8 mouse cellular contexts compared by ENCODE assay signal in genomic region chr5:64876086-64876830, GRCm38 (mm10). TPM values are rescaled to one million over a fixed set of nuclear protein-coding genes. Genes with fewer than 3 reads are reported as not detected.
DNase-seq lines count a peak whose midpoint lies in the region; ATAC-seq and TF ChIP-seq lines count a peak whose summit lies in the region.
"Had no signal": no experiment of that assay in that cellular context is flagged by ENCODE, and none has a peak within 500 bp of the region (broad histone marks: within the 10 kb centered on the region; RNA-seq: fewer than 3 reads in every experiment).

No protein-coding gene starts in this region.

- no peaks in the 10 kb centered on the region for H3K9me3 ChIP-seq in kidney, embryonic 16.5 days (ENCODE audit: low read length)
- H3K9me3 ChIP-seq in embryonic facial prominence, embryonic 10.5 days, result no peaks in the 10 kb centered on the region
- H3K9me3 ChIP-seq in forebrain, embryonic 14.5 days (replicated peaks; ENCODE audit: control insufficient read depth, low read length), result no peaks in the 10 kb centered on the region
- H3K9me3 ChIP-seq in limb, embryonic 14.5 days (ENCODE audit: control insufficient read depth, low read length), result peaks cover 6% of the 10 kb centered on the region; the same call in 1 of the 2 replicates

- H3K4me2 ChIP-seq in kidney, embryonic 16.5 days (replicated peaks; ENCODE audit: low read depth, low read length), result no peak overlapping the region
- no peak overlapping the region for H3K4me2 ChIP-seq in forebrain, embryonic 14.5 days (ENCODE audit: low read length)
- H3K4me2 ChIP-seq in limb, embryonic 14.5 days (replicated peaks; ENCODE audit: low read depth, low read length, severe bottlenecking), result peak overlapping the region; percentile 18; the same call in 1 of the 2 replicates

- no peak overlapping the region for H3K9ac ChIP-seq in kidney, embryonic 16.5 days (replicated peaks; ENCODE audit: low read length)
- H3K9ac ChIP-seq in forebrain, embryonic 14.5 days (ENCODE audit: low read length), result no peak overlapping the region
- no peak overlapping the region for H3K9ac ChIP-seq in limb, embryonic 14.5 days (ENCODE audit: low read depth, low read length, severe bottlenecking)

- H3K4me1 ChIP-seq in kidney, embryonic 16.5 days (ENCODE audit: insufficient read depth, low read length), result peaks cover 35% of the 10 kb centered on the region
- peaks cover 50% of the 10 kb centered on the region for H3K4me1 ChIP-seq in embryonic facial prominence, embryonic 10.5 days
- H3K4me1 ChIP-seq in forebrain, embryonic 14.5 days (ENCODE audit: control insufficient read depth, insufficient read depth, low read length), result peaks cover 18% of the 10 kb centered on the region
- H3K4me1 ChIP-seq in limb, embryonic 14.5 days (ENCODE audit: control insufficient read depth, insufficient read depth, low read length), result peaks cover 33% of the 10 kb centered on the region

- H3K36me3 ChIP-seq in kidney, embryonic 16.5 days (ENCODE audit: insufficient read depth, low read length), result no peaks in the 10 kb centered on the region
- H3K36me3 ChIP-seq in embryonic facial prominence, embryonic 10.5 days (replicated peaks), result no peaks in the 10 kb centered on the region
- no peaks in the 10 kb centered on the region for H3K36me3 ChIP-seq in forebrain, embryonic 14.5 days (ENCODE audit: control insufficient read depth, insufficient read depth, low read length)
- H3K36me3 ChIP-seq in limb, embryonic 14.5 days (ENCODE audit: control insufficient read depth, insufficient read depth, low read length), result no peaks in the 10 kb centered on the region

- H3K27ac ChIP-seq in kidney, embryonic 16.5 days (ENCODE audit: low read length), result peak overlapping the region; percentile 89; the same call in 1 of the 2 replicates
- H3K27ac ChIP-seq in embryonic facial prominence, embryonic 10.5 days (replicated peaks), result peak overlapping the region; percentile 83
- peak overlapping the region; percentile 88 for H3K27ac ChIP-seq in forebrain, embryonic 14.5 days (ENCODE audit: low read depth, low read length)
- H3K27ac ChIP-seq in limb, embryonic 14.5 days (replicated peaks; ENCODE audit: low read depth, low read length), result peak overlapping the region; percentile 75

- 72% methylated on average over 12 of the region's 12 CpGs for WGBS in kidney, embryonic 16.5 days
- WGBS in embryonic facial prominence, embryonic 10.5 days, result 80% methylated on average over 12 of the region's 12 CpGs
- 75% methylated on average over 12 of the region's 12 CpGs for WGBS in forebrain, embryonic 14.5 days
- WGBS in limb, embryonic 14.5 days, result 54% methylated on average over 12 of the region's 12 CpGs

- no peak for TF ChIP-seq POLR2A in limb, embryonic 14.5 days (IDR thresholded peaks at IDR 0.05; ENCODE audit: borderline replicate concordance, extremely low read depth, insufficient read depth, insufficient read length)

- ATAC-seq in kidney, embryonic 16.5 days (ENCODE audit: low FRiP score, low TSS enrichment), result no peak
- ATAC-seq in forebrain, embryonic 14.5 days, result no peak
- peak; percentile 19 for ATAC-seq in limb, embryonic 14.5 days (ENCODE audit: low FRiP score, low read depth)

- no peak for DNase-seq in kidney, adult 8-10 months
- DNase-seq in embryonic facial prominence, embryonic 10.5 days (ENCODE audit: low spot score), result no peak
- DNase-seq in forebrain, embryonic 14.5 days (ENCODE audit: low spot score), result peak; percentile 33
- peak; percentile 88 for DNase-seq in limb, embryonic 14.5 days (ENCODE audit: low spot score)
- DNase-seq in layer of hippocampus, postnatal 10 days (ENCODE audit: low spot score in 2 of 2), result no peak
- no peak for DNase-seq in adrenal gland, postnatal 14 days

- H3K27me3 ChIP-seq in kidney, embryonic 16.5 days (ENCODE audit: insufficient read depth, low read length), result no peaks in the 10 kb centered on the region
- no peaks in the 10 kb centered on the region for H3K27me3 ChIP-seq in embryonic facial prominence, embryonic 10.5 days (replicated peaks; ENCODE audit: low read depth, poor library complexity, severe bottlenecking)
- H3K27me3 ChIP-seq in forebrain, embryonic 14.5 days (replicated peaks; ENCODE audit: control insufficient read depth, insufficient read depth, low read length), result no peaks in the 10 kb centered on the region
- H3K27me3 ChIP-seq in limb, embryonic 14.5 days (ENCODE audit: control insufficient read depth, insufficient read depth, low read length), result no peaks in the 10 kb centered on the region

- no peak overlapping the region for H3K4me3 ChIP-seq in kidney, embryonic 16.5 days (ENCODE audit: low read length)
- no peak overlapping the region for H3K4me3 ChIP-seq in embryonic facial prominence, embryonic 10.5 days
- no peak overlapping the region for H3K4me3 ChIP-seq in forebrain, embryonic 14.5 days (ENCODE audit: low read depth, low read length)
- no peak overlapping the region for H3K4me3 ChIP-seq in limb, embryonic 14.5 days (replicated peaks; ENCODE audit: low read length)

RNA-seq across cellular contexts. Expression of gene Tlr1, which starts 57.1 kb away (rescaled TPM):
- polyA plus RNA-seq in kidney, embryonic 16.5 days (2015; fragmentation: Nextera tagmentation; extraction: Ambion mirVana), result 0.58 and 0.62 TPM in 2 replicates
- 0.31 and 0.35 TPM in 2 replicates for polyA plus RNA-seq in embryonic facial prominence, embryonic 10.5 days (2016; fragmentation: Nextera tagmentation; extraction: Ambion mirVana)
- polyA plus RNA-seq in forebrain, embryonic 14.5 days (2014; fragmentation: Nextera tagmentation; extraction: Ambion mirVana), result 0.33 and 0.36 TPM in 2 replicates
- polyA plus RNA-seq in limb, embryonic 14.5 days (2012; rRNA removed), result 2.2 TPM in 2 replicates
- 1.0 and 1.8 TPM in 2 replicates for polyA plus RNA-seq in limb, embryonic 14.5 days (2014; fragmentation: Nextera tagmentation; extraction: Ambion mirVana)
- under 1 TPM; 0.54 to 0.57 TPM for total RNA-seq in layer of hippocampus, postnatal 10 days (2021)
- total RNA-seq in adrenal gland, postnatal 14 days (2021), result 0.85 and 3.4 TPM in 2 replicates
- total RNA-seq: MEL had no signal

Comparison
In these comparisons a context has a peak if more than half of its experiments do, and no peak if none do; other contexts are left out.
1. DNase-seq: peak in forebrain, embryonic 14.5 days (single experiment) and limb, embryonic 14.5 days (single experiment); none in kidney, adult 8-10 months (0 of 2), embryonic facial prominence, embryonic 10.5 days (single experiment), layer of hippocampus, postnatal 10 days (0 of 2) and adrenal gland, postnatal 14 days (single experiment).
2. Peak in every context shown above with its lines, with median percentiles within 50 percentile points of each other: H3K27ac ChIP-seq.